Mouse (Mus musculus) forebrain, embryonic 11.5 days (tissue): ENCODE measurements around the gene Fam184a. TPM values are rescaled to one million over a fixed set of nuclear protein-coding genes. Genes with fewer than 3 reads are reported as not detected.
"Not testable (repeated sequence)": the region's sequence is repeated elsewhere in the genome, so short reads cannot be mapped to it uniquely, and the experiment has no call there.

Experiments used
- ATAC-seq: fragments of 200-750 bp; cut with Nextera tagmentation; replicated peaks from 2 replicates; pipeline ENCODE4 v1.8.0; 2017; ENCODE audit warnings: moderate TSS enrichment; ENCODE audit not compliant: low FRiP score
- DNase-seq: peaks from one replicate; pipeline ENCODE4 v3.0.0-alpha.2; 2017; ENCODE audit warnings: low spot score
- H3K27ac ChIP-seq: fragments of 300-500 bp; sonication (generic); 2 replicates; pipeline ENCODE4 v1.5.1; 2014; ENCODE audit warnings: low read depth, low read length
- H3K27me3 ChIP-seq: fragments of 300-500 bp; sonication (generic); 2 replicates; pipeline ENCODE4 v1.6.1; 2014; ENCODE audit warnings: mild to moderate bottlenecking, low read length, mixed read lengths; ENCODE audit not compliant: control insufficient read depth, insufficient read depth
- H3K36me3 ChIP-seq: fragments of 300-500 bp; sonication (generic); 2 replicates; pipeline ENCODE4 v1.6.1; 2014; ENCODE audit warnings: mild to moderate bottlenecking, low read length, moderate library complexity, mixed read lengths; ENCODE audit not compliant: control insufficient read depth, insufficient read depth
- H3K4me1 ChIP-seq: fragments of 300-500 bp; sonication (generic); replicated peaks from 2 replicates; pipeline ENCODE4 v1.6.1; 2014; ENCODE audit warnings: low read length, mixed read lengths; ENCODE audit not compliant: control insufficient read depth, insufficient read depth
- H3K4me2 ChIP-seq: fragments of 300-500 bp; sonication (generic); 2 replicates; pipeline ENCODE4 v1.6.1; 2014; ENCODE audit warnings: low read depth, mild to moderate bottlenecking, low read length, moderate library complexity, mixed read lengths; ENCODE audit not compliant: severe bottlenecking
- H3K4me3 ChIP-seq: fragments of 300-500 bp; sonication (generic); 2 replicates; pipeline ENCODE4 v1.5.1; 2014; ENCODE audit warnings: low read depth, low read length
- H3K9ac ChIP-seq: fragments of 300-500 bp; sonication (generic); 2 replicates; pipeline ENCODE4 v1.6.1; 2014; ENCODE audit warnings: low read length
- H3K9me3 ChIP-seq: fragments of 300-500 bp; sonication (generic); 2 replicates; pipeline ENCODE4 v1.6.1; 2016; ENCODE audit warnings: low read length, mixed read lengths; ENCODE audit not compliant: control insufficient read depth
- WGBS: fragments of 180-500 bp; shearing (Covaris S2); extraction: QIAGEN DNeasy Blood & Tissue Kit; methylation state at CpG from one replicate; pipeline ENCODE4 v1.1.7; 2014; 5-methylcytosine and 5-hydroxymethylcytosine counted together
- polyA plus RNA-seq: library from polyadenylated mRNA; unstranded; fragments of >200 nt; fragmentation: Nextera tagmentation; extraction: Ambion mirVana; gene quantifications from 2 replicates; pipeline ENCODE4 v1.2.1, GENCODE M21; 2014

Gene Fam184a
- polyA plus RNA-seq, 1 experiment from 2014 or later, result 6.1 TPM

- Histone ChIP-seq H3K4me2 (no peak overlapping the region), H3K4me3 (no peak overlapping the region), H3K9ac (no peak overlapping the region), H3K4me1 (no peaks in the 10 kb centered on the region), H3K36me3 (no peaks in the 10 kb centered on the region), H3K9me3 (no peaks in the 10 kb centered on the region), H3K27ac (no peak overlapping the region), H3K27me3 (no peaks in the 10 kb centered on the region)
- no peak for ATAC-seq
- no peak for DNase-seq
- WGBS, result 73% methylated on average over 5 of the region's 5 CpGs
Observed at GRCm38 (mm10) chr10:53687888-53688287, 63.0 kb downstream of the Fam184a start.

- no peaks in the 10 kb centered on the region for H3K9me3 ChIP-seq
- H3K36me3 ChIP-seq, result no peaks in the 10 kb centered on the region
- 78% methylated on average over 3 of the region's 3 CpGs for WGBS
- DNase-seq (no peak), ATAC-seq (no peak)
- H3K27me3 ChIP-seq, result no peaks in the 10 kb centered on the region
- H3K4me3 ChIP-seq, result no peak overlapping the region
- H3K4me2 ChIP-seq, result no peak overlapping the region
- no peak overlapping the region for H3K9ac ChIP-seq
- H3K4me1 ChIP-seq, result no peaks in the 10 kb centered on the region
- H3K27ac ChIP-seq, result no peak overlapping the region
Observed at GRCm38 (mm10) chr10:53685806-53686205, 65.1 kb downstream of the Fam184a start.

GRCm38 (mm10) chr10:53683226-53683625 is 67.7 kb downstream of the Fam184a start:
- WGBS, result 76% methylated on average over 5 of the region's 5 CpGs
- no peak for DNase-seq

DNA sequence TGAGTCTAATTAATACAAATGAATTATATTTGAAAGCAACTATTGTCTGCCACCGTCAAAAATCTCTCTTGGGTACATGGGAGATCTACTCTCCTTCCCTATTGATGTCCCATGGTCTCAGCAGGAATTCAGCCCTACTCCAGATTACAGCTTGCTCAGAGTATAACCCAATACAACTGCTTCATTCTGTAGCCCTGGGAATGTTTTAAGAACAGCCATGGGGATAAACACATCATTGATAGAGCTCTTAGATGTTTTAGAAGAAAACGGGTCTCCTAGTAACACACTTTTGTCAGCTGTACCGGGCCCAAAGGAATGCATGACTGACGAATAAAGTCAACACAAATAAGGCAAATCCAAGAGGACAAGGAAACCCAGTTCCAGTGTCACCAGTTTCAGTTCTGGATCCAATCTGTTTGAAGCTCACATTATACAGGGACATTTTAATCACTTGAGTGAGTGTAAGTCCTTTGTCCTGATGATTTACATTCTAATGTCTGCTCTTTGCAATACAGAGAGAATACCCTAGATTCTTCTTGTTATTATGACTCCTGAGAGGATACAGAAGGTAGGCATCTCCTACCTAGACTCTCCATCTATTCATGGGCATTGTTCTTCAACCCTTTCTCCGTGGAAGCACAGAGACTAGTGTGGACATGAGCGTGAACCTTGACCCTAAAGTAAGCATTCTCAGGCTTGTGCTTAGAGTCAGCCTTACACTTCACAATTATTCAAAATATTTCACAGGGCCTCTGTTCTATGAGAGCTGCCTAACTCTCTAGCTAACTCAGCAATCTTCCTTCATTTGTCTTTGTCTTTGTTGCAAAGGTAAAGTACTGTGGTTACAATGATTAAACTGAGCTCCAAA is 71.0 kb downstream of the Fam184a start:
- no peaks in the 10 kb centered on the region for H3K9me3 ChIP-seq
- no peaks in the 10 kb centered on the region for H3K4me1 ChIP-seq
- no peak overlapping the region for H3K27ac ChIP-seq
- no peak for ATAC-seq
- H3K36me3 ChIP-seq, result no peaks in the 10 kb centered on the region; the same call in 1 of the 2 replicates
- no peaks in the 10 kb centered on the region for H3K27me3 ChIP-seq
- H3K9ac ChIP-seq, result no peak overlapping the region
- no peak overlapping the region for H3K4me3 ChIP-seq
- no peak for DNase-seq
- 67% methylated on average over 6 of the region's 6 CpGs for WGBS
- H3K4me2 ChIP-seq, result no peak overlapping the region

More at GRCm38 (mm10) chr10:53683226-53683625, 67.7 kb downstream of the Fam184a start:
- ATAC-seq, result no peak
- H3K4me3 ChIP-seq, result no peak overlapping the region
- no peaks in the 10 kb centered on the region for H3K27me3 ChIP-seq
- no peaks in the 10 kb centered on the region for H3K9me3 ChIP-seq
- H3K4me1 ChIP-seq, result no peaks in the 10 kb centered on the region
- no peaks in the 10 kb centered on the region for H3K36me3 ChIP-seq
- no peak overlapping the region for H3K4me2 ChIP-seq
- H3K27ac ChIP-seq, result no peak overlapping the region
- no peak overlapping the region for H3K9ac ChIP-seq

- DNase-seq, result no peak
- Histone ChIP-seq H3K36me3 (no peaks in the 10 kb centered on the region), H3K4me1 (no peaks in the 10 kb centered on the region), H3K9ac (no peak overlapping the region), H3K4me3 (no peak overlapping the region), H3K27me3 (no peaks in the 10 kb centered on the region), H3K9me3 (no peaks in the 10 kb centered on the region), H3K27ac (no peak overlapping the region), H3K4me2 (no peak overlapping the region)
- ATAC-seq, result no peak
- WGBS, result 85% methylated on average over 4 of the region's 4 CpGs
Observed at GRCm38 (mm10) chr10:53661788-53662187, 89.1 kb downstream of the Fam184a start.

DNA sequence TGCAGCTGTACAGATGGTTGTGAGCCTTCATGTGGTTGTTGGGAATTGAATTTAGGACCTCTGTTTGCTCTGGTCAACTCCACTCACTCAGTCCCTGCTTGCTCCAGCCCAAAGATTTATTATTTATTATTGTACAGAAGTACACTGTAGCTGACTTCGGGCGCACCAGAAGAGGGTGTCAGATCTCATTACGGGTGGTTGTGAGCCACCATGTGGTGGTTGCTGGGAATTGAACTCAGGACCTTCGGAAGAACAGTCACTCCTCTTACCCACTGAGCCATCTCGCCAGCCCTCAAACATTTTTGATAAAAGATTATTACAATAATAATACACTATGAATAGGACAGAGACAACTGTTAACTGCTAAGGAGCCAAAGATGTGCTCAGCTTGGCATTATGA is 96.7 kb downstream of the Fam184a start:
- H3K27me3 ChIP-seq, H3K4me2 ChIP-seq, ATAC-seq, H3K9ac ChIP-seq, H3K36me3 ChIP-seq, H3K9me3 ChIP-seq, DNase-seq, H3K4me3 ChIP-seq, H3K27ac ChIP-seq, H3K4me1 ChIP-seq: not testable (repeated sequence)
- 80% methylated on average over 5 of the region's 5 CpGs for WGBS

- no peak overlapping the region for H3K4me3 ChIP-seq
- H3K4me2 ChIP-seq, result no peak overlapping the region
- DNase-seq (no peak), ATAC-seq (no peak)
- H3K9me3 ChIP-seq, result no peaks in the 10 kb centered on the region
- no peaks in the 10 kb centered on the region for H3K27me3 ChIP-seq
- no peaks in the 10 kb centered on the region for H3K4me1 ChIP-seq
- H3K9ac ChIP-seq, result no peak overlapping the region
- no peaks in the 10 kb centered on the region for H3K36me3 ChIP-seq
- 78% methylated on average over 2 of the region's 2 CpGs for WGBS
- H3K27ac ChIP-seq, result no peak overlapping the region
Observed at GRCm38 (mm10) chr10:53650683-53651082, 100.2 kb downstream of the Fam184a start.

- H3K9ac ChIP-seq, result no peak overlapping the region
- no peak overlapping the region for H3K4me3 ChIP-seq
- DNase-seq (no peak), ATAC-seq (no peak)
- H3K4me2 ChIP-seq, result no peak overlapping the region
- no peaks in the 10 kb centered on the region for H3K36me3 ChIP-seq
- no peak overlapping the region for H3K27ac ChIP-seq
- no peaks in the 10 kb centered on the region for H3K4me1 ChIP-seq
- no peaks in the 10 kb centered on the region for H3K9me3 ChIP-seq
- no peaks in the 10 kb centered on the region for H3K27me3 ChIP-seq
Observed at GRCm38 (mm10) chr10:53641507-53641906, 109.4 kb downstream of the Fam184a start.
